Mouse (Mus musculus) neural tube, embryonic 14.5 days (tissue): Measurements from ENCODE around the gene Slc13a4. TPM values are rescaled to one million over a fixed set of nuclear protein-coding genes. Genes with fewer than 3 reads are reported as not detected.

Experiments
- ATAC-seq: fragments of 200-750 bp; cut with Nextera tagmentation; 2 replicates; pipeline ENCODE4 v1.8.0; 2017; ENCODE audit warnings: low read depth, mild to moderate bottlenecking, moderate TSS enrichment, moderate library complexity
- H3K27ac ChIP-seq: fragments of 300-500 bp; sonication (generic); 2 replicates; pipeline ENCODE4 v1.5.1; 2014; ENCODE audit warnings: low read depth, mild to moderate bottlenecking, control low read depth, low read length, moderate library complexity, mixed read lengths
- H3K27me3 ChIP-seq: fragments of 300-500 bp; sonication (generic); 2 replicates; pipeline ENCODE4 v1.6.1; 2014; ENCODE audit warnings: low read length; ENCODE audit not compliant: control insufficient read depth, insufficient read depth
- H3K36me3 ChIP-seq: fragments of 300-500 bp; sonication (generic); 2 replicates; pipeline ENCODE4 v1.6.1; 2014; ENCODE audit warnings: low read length, mixed read lengths; ENCODE audit not compliant: control insufficient read depth, insufficient read depth
- H3K4me1 ChIP-seq: fragments of 300-500 bp; sonication (generic); 2 replicates; pipeline ENCODE4 v1.6.1; 2014; ENCODE audit warnings: low read length; ENCODE audit not compliant: control insufficient read depth, insufficient read depth
- H3K4me2 ChIP-seq: fragments of 300-500 bp; sonication (generic); 2 replicates; pipeline ENCODE4 v1.6.1; 2014; ENCODE audit warnings: mild to moderate bottlenecking, low read depth, low read length, control low read depth
- H3K4me3 ChIP-seq: fragments of 300-500 bp; sonication (generic); 2 replicates; pipeline ENCODE4 v1.5.1; 2014; ENCODE audit warnings: low read depth, low read length, control low read depth, mixed read lengths
- H3K9ac ChIP-seq: fragments of 300-500 bp; sonication (generic); replicated peaks from 2 replicates; pipeline ENCODE4 v1.6.1; 2014; ENCODE audit warnings: low read depth, mild to moderate bottlenecking, control low read depth, low read length, mixed read lengths
- H3K9me3 ChIP-seq: fragments of 300-500 bp; sonication (generic); 2 replicates; pipeline ENCODE4 v1.6.1; 2016; ENCODE audit warnings: low read length; ENCODE audit not compliant: control insufficient read depth
- WGBS: fragments of 180-500 bp; shearing (Covaris S2); extraction: QIAGEN DNeasy Blood & Tissue Kit; methylation state at CpG from one replicate; pipeline ENCODE4 v1.1.7; 2014; 5-methylcytosine and 5-hydroxymethylcytosine counted together
- polyA plus RNA-seq: library from polyadenylated mRNA; unstranded; fragments of >200 nt; fragmentation: Nextera tagmentation; extraction: Ambion mirVana; gene quantifications from 2 replicates; pipeline ENCODE4 v1.2.1, GENCODE M21; 2014

The Slc13a4 gene
- polyA plus RNA-seq, 1 experiment from 2014 or later: 0.15 TPM

DNA sequence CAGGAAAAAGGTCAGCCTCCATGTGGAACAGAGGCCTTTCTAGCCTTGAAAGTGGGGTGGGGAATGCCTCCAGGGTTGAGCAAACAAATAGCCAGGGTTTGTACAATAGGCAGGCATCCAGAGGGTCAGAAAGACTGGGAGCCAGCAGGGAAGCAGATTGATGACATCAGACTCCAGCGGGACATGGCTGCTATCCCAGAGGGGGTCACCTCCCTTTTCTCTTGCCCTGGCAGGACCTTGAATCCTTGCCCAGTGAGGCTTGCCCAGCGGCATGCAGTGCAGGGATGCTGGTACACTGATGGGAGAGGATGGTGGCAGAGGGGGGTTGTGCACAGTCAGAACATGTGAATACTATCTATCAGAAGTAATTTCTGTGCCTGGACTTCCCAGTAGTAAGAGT is 10.9 kb downstream of the Slc13a4 start:
- peak; percentile 44; the same call in 1 of the 2 replicates for ATAC-seq
- no peaks in the 10 kb centered on the region for H3K36me3 ChIP-seq
- WGBS: 44% methylated on average over 2 of the region's 2 CpGs

DNA sequence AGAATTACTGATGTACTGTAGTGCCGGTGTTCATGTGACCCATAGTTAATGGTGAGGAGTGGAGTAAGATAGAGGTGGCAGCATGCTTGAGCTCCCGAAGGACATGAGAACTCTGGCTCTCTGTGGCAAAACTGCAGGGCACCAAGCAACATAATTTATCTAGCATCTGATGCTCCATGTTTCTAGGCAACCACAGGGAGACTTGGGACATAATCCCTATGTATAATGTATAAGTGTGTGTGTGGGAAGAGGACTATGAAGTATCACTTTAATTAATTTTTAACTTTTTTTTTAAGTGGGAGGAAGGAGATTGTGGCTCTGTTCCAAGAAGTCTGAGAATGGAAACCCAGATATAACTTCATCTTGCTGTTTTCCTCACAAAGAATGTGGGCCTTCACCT is 13.0 kb downstream of the Slc13a4 start:
- Histone ChIP-seq H3K36me3 (no peaks in the 10 kb centered on the region), H3K27me3 (no peaks in the 10 kb centered on the region), H3K4me2 (no peak overlapping the region), H3K9me3 (no peaks in the 10 kb centered on the region), H3K4me1 (no peaks in the 10 kb centered on the region), H3K9ac (no peak overlapping the region), H3K27ac (no peak overlapping the region), H3K4me3 (no peak overlapping the region)
- 64% methylated on average over 2 of the region's 2 CpGs for WGBS
- peak; percentile 34; the same call in 1 of the 2 replicates for ATAC-seq

More for the DNA sequence above, 10.9 kb downstream of the Slc13a4 start:
- H3K4me2 ChIP-seq: no peak overlapping the region
- H3K9ac ChIP-seq: no peak overlapping the region
- H3K27me3 ChIP-seq: no peaks in the 10 kb centered on the region
- no peak overlapping the region for H3K27ac ChIP-seq
- no peak overlapping the region for H3K4me3 ChIP-seq
- H3K9me3 ChIP-seq: no peaks in the 10 kb centered on the region
- H3K4me1 ChIP-seq: no peaks in the 10 kb centered on the region

DNA sequence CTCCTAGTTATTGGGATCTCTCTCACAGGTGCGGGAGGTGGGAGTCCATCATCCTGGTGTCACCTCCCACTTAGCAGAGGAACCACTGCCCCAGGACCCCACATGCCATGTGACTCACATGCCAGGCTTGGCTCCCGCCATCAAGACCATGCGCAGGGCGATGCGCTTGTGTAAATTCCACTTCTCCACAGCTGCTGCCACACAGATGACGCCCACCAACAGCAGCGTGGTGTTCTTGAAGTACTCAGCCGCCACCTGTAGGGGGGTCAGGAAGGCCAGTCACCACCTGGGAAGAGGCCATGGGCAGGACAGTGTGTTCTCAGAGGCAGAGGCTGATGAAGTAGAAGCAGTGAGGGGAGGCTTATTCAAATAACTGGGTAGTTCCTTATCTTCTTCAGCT is 18.3 kb downstream of the Slc13a4 start:
- WGBS: 98% methylated on average over 8 of the region's 8 CpGs
- no peaks in the 10 kb centered on the region for H3K27me3 ChIP-seq
- no peaks in the 10 kb centered on the region for H3K4me1 ChIP-seq
- H3K27ac ChIP-seq: no peak overlapping the region
- no peak overlapping the region for H3K9ac ChIP-seq
- H3K4me3 ChIP-seq: no peak overlapping the region
- no peak for ATAC-seq
- no peaks in the 10 kb centered on the region for H3K9me3 ChIP-seq
- H3K4me2 ChIP-seq: no peak overlapping the region
- no peaks in the 10 kb centered on the region for H3K36me3 ChIP-seq

DNA sequence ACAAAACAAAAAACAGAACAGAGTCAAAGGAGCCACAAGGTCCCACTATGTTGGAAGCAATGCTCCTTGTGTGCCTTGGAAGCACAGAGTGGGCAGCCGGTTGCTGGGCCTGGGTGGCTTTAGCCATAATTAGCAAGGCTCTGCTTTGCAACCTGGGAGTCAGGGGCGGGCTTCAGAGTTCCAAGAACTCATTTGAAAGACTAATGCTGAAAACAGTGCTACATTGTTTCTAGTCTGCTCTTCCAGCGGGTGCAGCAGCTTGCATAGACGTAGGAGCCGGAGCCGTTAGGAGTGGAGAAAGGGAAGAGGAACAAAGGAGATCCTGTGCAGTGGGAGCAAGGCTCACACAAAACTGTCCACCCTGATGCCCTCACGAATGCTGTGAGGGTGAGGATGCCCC is 19.0 kb downstream of the Slc13a4 start:
- Histone ChIP-seq H3K9ac (no peak overlapping the region), H3K4me1 (no peaks in the 10 kb centered on the region), H3K36me3 (no peaks in the 10 kb centered on the region), H3K4me3 (no peak overlapping the region), H3K27me3 (no peaks in the 10 kb centered on the region), H3K27ac (no peak overlapping the region), H3K4me2 (no peak overlapping the region), H3K9me3 (no peaks in the 10 kb centered on the region)
- WGBS: 29% methylated on average over 7 of the region's 7 CpGs
- peak; percentile 48; the same call in 1 of the 2 replicates for ATAC-seq

DNA sequence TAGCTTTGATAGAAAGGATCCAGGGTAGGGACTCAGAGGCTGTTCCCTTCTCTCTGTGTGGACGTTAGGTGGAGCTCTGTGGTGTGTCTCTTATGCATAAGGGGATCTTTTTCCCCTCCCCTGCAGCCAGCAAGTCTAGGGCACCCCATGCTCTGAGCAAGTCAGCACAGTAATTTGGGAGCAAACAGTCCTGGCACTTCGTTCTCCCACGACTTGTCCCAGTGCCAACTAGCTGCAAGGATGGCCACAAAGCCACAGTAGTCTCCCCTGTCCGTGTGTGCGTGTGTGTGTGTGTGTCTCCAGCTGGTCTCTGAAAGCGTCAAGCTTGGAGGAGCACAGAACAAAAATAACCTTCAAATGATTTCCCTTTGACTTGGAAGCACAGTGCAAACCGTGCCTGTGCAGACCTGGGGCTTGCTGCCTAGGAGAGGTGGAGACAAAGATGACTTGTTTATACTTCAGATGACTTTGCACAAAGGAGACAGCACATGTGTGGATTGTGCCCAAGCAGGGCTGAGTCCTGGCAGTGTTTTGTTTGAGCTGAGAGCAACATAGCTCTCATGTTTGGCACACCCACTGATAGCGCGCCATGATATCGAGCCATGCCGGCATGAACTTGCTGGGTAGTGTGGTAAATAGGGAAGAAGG is 19.7 kb downstream of the Slc13a4 start:
- Histone ChIP-seq H3K9ac (no peak overlapping the region), H3K4me2 (no peak overlapping the region), H3K36me3 (no peaks in the 10 kb centered on the region), H3K4me3 (no peak overlapping the region), H3K4me1 (no peaks in the 10 kb centered on the region), H3K9me3 (no peaks in the 10 kb centered on the region), H3K27me3 (no peaks in the 10 kb centered on the region), H3K27ac (no peak overlapping the region)
- peak; percentile 68 for ATAC-seq
- 64% methylated on average over 11 of the region's 11 CpGs for WGBS

DNA sequence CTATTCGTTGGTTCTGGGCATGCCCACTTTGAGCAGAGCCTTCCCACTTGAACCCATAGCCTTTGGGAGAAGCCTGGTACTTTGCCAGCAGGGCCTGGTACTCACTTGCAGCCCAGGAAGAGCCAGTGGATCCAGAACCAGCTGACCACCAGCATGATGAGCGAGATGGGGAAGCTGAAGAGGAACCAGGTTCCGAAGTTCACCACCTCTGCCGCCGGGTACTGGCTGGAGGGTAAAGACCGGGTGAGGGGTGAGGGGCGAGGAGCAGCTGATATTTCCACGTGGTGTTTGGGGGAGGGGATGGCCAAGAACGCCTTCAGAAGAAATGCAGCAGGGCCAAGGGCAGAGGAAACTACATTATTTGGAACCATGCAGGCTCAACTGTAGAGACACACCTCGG is 28.6 kb downstream of the Slc13a4 start:
- Histone ChIP-seq H3K27ac (no peak overlapping the region), H3K4me1 (no peaks in the 10 kb centered on the region), H3K4me3 (no peak overlapping the region), H3K36me3 (no peaks in the 10 kb centered on the region), H3K27me3 (no peaks in the 10 kb centered on the region), H3K4me2 (no peak overlapping the region), H3K9ac (no peak overlapping the region), H3K9me3 (no peaks in the 10 kb centered on the region)
- no peak for ATAC-seq
- 80% methylated on average over 10 of the region's 10 CpGs for WGBS

DNA sequence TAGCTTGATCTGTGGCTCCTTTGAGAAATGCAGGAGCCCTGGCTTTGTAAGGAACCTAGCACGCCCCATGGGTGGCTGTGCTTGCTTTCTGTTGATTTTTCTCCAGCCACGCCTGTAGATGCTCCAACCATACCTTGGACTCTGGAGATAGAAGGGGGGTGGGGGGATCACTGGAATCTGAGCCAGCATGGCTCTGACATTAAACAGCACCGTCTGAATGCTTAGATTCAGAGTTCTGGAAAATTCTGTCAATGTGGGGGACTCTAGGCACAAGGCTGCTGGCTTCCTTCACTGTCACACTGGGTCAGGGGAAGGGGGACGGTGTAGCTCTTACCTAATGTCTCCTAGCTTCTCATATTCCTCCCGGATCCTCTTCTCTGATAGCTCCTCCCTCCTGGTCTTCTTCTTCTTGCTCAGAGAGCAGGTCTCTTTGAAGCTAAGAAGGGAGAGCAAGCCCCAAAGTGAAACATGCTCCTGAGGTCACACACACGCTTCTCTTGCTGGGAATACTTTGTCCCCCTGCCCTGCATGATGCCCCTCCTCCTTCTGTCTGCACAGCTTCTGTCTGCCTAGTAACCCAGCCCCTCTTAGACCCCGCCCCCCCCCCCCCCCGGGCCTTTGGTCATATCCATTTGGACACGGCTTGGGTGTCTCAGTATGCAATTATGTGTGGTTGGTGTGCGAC is 29.9 kb downstream of the Slc13a4 start:
- Histone ChIP-seq H3K36me3 (no peaks in the 10 kb centered on the region), H3K4me2 (no peak overlapping the region), H3K27ac (no peak overlapping the region), H3K9me3 (no peaks in the 10 kb centered on the region), H3K9ac (no peak overlapping the region), H3K4me1 (no peaks in the 10 kb centered on the region), H3K4me3 (no peak overlapping the region), H3K27me3 (no peaks in the 10 kb centered on the region)
- WGBS: 71% methylated on average over 10 of the region's 10 CpGs
- ATAC-seq: no peak

DNA sequence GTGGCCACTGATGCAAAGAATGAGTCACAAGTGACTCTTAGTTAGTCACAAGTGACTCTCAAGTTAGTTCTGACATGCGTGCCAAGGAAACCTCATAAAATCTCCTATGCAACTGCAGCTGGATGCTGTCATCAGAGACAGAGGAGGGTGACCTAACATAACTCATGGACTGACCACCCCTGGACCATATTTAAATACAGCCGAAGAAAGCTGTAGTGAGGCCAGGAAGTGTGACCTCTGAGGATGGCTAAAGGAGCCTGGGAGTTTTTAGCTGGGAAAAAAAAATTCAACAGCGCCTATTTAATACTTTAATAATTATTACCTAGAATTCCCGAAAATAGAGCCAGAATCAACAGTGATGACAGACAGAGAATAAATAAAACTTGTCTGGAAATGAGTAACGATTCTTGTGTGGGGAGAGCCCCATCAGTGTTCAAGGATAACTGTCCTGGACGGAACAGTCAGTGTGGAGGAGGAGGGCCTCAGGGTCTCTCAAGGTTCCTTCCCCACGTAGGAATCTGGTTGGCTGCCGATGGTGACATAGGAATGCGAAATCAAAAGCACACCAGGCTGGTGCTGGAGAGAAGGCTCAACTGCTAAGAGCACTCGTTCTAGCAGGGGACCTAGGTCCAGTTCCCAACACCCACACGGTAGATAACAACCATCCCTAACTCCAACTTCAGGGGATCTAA is 34.4 kb downstream of the Slc13a4 start:
- H3K9ac ChIP-seq: no peak overlapping the region
- WGBS: 82% methylated on average over 11 of the region's 11 CpGs
- no peak overlapping the region for H3K4me2 ChIP-seq
- H3K27ac ChIP-seq: no peak overlapping the region
- H3K4me1 ChIP-seq: no peaks in the 10 kb centered on the region
- H3K9me3 ChIP-seq: no peaks in the 10 kb centered on the region; the same call in 1 of the 2 replicates
- H3K4me3 ChIP-seq: no peak overlapping the region
- no peak for ATAC-seq
- H3K27me3 ChIP-seq: no peaks in the 10 kb centered on the region
- no peaks in the 10 kb centered on the region for H3K36me3 ChIP-seq
